Mouse (Mus musculus) inflammation-experienced regulatory T-cells, adult 6 months (primary cell): ENCODE data around the gene Afm. TPM values are rescaled to one million over a fixed set of nuclear protein-coding genes. Genes with fewer than 3 reads are reported as not detected.

Source experiments
- ATAC-seq: one replicate; pipeline ENCODE4 v1.8.0; 2017
- polyA plus RNA-seq, 3 experiments: library from polyadenylated mRNA; unstranded; fragments of 100-300 nt; shearing (Covaris generic); gene quantifications; one replicate each; pipeline ENCODE4 v1.2.1; 2017

Afm gene
- polyA plus RNA-seq: not detected

DNA sequence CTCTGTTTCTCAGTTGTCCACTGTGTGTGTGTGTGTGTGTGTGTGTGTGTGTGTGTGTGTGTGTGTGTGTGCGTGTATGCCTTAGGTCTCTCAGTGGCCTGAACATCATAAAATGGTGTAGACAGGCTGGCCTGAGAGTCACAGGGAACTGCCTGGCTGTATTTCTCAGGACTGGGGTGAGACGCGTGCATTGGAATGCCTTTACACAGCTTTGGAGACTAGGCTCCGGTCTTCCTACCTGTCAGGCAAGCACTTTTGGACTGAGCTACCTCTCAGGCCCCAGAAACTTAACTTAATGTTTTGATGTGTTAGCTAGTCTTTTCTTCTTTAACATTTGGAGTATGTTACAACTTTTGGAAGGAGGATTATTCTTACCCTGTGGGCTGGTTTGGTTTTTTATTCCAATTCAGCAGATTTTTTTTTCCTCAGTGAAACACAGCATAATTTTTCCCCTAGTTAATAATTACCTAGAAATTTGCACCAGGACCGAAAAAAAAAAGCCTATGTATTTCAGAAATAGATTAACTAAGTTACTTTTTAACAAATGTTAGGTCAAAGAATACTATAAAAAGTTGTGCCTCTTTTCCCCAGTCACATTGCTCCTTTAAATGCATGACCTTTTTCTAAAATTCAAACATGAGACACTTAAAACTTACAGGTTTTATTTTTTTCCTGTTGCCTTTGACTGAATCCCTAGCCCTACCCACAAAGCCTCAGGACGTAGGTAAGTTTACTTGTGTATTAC is at the start of gene Afm:
Gene Afm, plus strand, starts transcription at position 577 of the 745 bp plus-strand sequence.
- ATAC-seq: no peak

DNA sequence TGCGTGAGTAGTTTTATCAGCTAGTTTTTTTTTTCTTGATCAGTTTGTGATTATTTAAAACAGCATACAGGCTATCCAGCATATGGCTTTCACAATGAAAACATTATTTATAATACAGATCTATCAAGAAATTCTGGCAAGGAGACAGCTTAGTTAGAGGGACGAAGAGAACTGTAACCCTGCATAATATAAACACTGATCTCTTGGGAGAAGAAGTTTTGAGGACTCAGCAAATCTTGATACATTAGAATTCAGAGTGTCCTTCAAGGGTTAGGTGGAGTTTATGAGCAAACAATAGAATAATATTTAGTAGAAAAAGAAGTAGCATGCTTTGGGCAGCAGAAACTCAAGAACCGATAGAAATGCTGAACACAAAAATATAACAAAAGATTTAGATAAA is 47.9 kb upstream of the Afm start:
- no peak for ATAC-seq

DNA sequence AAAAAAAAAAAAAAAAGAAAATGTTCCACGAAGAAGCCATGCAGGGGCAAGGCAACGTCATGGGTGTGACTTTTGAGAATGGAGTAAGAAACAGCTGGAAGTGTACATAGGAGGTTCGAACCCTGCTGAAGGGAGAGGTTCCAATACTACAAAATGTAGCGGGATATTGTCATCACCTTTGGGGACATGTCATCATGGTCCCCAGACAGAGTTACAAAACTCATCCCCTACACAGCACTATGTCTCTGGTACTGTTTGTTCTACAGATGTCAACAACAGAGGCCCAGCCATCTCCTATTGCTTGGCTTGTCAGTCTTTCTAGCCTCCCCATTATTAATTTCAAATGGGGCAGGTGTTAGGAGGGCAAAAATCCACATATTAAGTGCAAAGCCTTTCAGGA is 44.8 kb upstream of the Afm start:
- no peak for ATAC-seq

DNA sequence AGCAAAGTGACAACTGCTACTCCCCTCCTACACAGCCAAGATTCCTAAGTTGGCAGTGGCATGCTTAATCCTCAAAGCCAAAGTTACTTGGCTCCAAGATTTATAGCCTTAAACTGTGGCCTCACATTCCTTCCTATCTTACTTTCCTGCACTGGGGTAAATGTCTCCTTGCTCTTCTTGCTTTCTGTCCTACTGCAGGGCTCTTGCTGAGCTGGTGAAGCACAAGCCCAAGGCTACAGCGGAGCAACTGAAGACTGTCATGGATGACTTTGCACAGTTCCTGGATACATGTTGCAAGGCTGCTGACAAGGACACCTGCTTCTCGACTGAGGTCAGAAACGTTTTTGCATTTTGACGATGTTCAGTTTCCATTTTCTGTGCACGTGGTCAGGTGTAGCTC is 44.4 kb upstream of the Afm start:
- ATAC-seq: no peak

DNA sequence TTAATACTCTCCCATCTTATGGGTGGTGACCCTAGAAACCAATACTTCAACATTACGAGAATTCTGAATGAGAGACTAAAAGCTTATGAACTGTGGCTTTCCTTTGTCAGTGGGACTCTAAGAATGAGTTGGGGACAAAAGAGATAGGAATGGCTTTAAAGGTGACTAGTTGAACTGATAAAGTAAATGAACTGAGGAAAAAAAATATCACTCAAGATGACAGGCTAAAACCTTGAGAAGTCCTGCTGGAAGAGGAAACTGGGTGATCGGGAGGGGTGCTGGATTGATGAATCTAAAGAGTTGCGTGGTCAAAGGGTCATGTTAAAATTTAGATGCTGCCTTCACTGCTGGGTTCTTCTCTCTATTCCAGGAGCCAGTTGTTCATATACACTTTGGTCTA is 42.0 kb upstream of the Afm start:
- no peak for ATAC-seq

DNA sequence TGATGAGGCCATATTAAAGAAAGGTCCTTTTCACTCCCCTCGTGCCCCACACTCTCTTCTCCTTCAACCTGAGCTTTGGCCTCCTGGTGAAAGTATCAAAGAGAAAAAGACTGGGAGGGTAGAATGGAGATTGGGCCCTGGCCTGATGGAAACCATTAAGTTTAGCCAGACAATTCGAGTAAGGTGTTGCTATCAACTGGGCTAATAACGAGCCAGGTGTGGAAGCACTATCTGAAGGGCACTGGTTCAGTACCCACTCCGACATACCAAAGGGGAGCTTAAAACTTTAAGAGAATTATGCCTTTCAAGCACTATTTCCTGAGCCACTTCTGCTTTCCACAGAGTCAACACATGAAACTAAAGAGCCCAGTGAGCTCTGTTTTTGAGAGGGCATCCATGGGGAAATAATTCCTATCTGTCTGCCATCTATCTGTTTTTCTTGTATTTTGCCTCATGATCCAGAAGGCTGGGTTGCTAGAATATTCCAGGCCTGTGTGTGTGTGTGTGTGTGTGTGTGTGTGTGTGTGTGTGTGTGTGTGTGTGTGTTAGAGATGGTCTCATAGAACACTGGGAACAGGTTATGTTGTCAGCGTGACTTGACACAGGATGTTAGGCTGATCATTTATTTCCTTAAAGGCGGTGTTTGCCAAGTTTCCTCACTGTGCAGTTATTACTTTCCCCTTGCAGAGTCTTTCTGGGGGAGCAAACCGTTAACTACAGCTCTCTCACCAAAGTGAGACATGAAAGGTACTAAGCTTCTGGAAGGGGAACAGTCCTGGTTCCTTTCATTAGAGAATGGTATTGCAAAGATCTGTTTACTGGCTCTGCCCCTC is 41.2 kb upstream of the Afm start:
- no peak for ATAC-seq

DNA sequence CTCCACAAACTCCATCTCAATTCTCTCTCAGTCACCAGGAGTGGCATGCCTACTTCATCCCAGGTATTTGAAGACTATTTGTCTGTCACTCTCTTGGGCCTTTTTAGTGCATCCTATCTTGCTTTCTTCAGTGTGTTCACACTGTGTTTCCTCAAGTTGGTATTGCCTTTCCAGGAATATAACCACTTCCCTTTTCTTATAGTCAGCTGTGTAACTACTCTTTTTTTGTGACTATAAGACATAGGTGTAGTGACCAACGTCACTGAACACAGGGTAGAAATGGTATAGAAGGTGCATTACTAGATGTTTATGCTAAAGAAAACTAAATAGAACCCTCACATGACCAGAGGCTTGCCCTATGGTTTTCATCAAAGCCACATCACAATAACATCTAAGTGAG is 39.8 kb upstream of the Afm start:
- ATAC-seq: no peak

DNA sequence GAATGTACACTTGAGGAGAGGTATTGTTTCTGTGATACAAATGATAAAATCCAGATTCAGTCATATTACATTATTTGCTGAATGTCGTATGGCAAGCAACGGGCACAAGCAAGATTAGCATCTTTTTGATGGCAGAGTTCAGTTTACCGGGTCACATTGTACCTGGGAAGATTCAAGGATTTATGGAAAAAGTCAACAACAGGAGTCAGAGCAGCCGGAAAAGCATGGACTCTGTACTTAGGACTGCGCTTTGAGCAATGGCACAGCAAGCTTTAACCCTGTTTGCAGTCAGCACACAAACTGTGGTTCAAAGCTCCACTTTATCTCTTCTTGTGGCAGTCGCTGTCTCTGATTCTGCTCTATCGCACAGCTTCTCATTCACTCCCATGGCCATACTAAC is 33.1 kb upstream of the Afm start:
- ATAC-seq: no peak

DNA sequence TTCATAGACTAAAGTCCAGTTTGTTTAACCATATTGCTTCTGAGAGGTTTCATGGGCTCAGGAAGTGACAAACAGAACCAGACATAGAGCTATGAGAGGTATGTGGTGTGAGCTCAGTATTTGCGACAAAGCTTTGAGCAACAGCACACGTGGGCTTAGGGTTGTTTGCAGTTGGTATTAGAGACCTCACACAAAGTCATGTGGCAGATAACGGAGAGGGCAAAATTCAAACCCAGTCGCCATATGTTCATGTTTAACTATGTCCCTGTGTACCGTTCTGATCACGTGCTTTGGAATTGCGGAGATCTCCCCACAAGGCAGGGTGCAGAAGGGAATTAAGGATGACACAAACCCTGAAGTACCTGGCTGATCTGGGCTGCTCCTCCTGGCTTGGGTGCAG is 30.4 kb upstream of the Afm start:
- no peak for ATAC-seq

DNA sequence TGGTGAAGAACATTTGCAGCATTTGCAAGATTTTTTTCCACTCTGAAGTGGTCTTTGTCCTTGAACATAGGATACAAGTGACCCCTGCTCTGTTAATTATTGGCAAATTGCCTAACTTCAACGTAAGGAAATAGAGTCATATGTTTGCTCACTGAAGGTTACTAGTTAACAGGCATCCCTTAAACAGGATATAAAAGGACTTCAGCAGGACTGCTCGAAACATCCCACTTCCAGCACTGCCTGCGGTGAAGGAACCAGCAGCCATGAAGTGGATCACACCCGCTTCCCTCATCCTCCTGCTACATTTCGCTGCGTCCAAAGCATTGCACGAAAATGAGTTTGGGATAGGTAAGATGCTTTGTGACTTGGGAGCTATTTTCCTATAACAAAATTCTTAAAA is 28.2 kb upstream of the Afm start, which contains the start of gene Afp:
Gene Afp, plus strand, starts transcription at position 220 of the 400 bp plus-strand sequence.
- no peak for ATAC-seq

DNA sequence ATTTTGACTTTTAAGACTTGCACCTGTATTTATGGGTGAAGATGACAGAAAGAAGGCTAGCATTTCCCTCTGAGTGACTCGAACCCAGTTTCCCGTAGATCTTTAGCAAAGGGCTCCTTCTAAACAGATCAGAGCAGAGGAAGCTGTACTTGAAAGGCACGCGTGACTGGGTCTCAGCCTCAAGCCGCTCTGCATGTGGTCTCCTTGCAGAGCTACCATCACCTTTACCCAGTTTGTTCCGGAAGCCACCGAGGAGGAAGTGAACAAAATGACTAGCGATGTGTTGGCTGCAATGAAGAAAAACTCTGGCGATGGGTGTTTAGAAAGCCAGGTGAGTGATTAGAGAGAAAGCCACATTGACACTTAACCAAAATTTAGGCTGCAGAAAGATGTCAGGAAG is 26.3 kb upstream of the Afm start:
- ATAC-seq: peak; percentile 77

DNA sequence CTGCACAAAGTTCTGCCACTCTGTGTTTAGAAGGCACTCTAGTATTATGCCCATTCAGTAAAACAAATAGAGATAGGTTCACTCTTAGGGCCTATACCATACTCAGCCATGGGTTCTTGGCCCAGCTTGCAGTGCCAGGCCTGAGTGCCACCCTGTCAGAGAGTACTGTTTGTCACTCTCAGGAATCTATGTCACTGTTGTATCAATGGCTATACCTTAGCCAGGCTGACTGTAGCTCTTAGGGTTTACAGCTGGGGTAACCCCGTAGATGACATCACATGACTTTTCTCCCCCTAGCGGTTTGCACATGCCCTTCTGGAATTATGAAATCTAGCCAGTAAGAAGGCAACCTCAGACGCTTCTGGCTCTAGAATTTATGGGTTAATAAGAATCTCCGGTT is 24.4 kb upstream of the Afm start:
- ATAC-seq: no peak

DNA sequence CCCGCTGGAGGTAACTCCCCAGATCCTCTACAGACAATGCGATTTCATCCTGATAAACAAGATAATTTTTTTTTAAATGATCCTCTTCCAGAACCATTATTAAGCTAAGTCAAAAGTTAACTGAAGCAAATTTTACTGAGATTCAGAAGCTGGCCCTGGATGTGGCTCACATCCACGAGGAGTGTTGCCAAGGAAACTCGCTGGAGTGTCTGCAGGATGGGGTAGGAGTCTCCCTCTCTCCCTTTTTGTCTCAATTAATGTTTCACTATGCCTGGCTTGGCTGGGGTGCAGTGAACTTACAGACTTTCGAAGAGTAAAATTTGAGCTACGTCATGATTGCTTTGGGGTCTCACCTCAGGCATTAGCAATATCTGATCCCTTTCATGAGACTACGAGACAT is 19.2 kb upstream of the Afm start:
- no peak for ATAC-seq

DNA sequence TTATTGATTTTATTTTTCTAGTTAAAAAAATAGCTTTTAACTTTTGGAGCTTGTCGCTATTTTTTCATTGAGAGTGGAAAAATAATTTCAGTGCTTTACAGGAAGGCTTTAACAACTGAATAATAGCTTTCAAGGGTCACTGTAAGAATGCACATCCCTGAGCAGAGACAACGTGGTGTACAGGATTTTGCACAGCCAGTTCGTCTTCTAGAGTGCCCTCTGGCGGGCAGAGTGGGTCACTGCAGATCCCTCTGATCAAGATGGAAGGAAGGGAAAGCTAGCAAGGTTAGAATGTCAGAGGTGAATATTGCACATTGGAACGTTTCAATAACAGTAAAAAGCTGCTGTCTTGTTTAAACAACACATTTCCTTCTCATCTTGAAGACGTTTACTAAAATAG is 18.0 kb upstream of the Afm start:
- ATAC-seq: peak; percentile 67

DNA sequence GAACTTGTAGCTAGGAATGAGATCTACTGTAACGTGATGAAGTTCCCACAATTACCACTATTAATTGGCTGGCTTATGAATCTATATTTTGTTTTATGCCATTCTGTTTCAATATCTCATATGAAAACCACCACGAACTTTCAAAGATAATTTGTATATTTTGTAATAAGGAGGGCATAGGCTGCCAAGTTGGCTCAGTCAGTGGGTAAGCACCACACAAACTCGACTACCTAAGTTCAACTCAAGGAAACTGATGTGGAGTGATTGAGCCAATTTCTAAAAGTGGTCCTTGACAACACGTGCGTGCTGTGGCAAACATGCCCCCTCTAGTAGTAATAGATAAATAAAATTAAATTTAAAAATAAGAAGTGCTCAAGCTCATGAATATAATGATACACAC is 17.0 kb upstream of the Afm start:
- ATAC-seq: no peak

DNA sequence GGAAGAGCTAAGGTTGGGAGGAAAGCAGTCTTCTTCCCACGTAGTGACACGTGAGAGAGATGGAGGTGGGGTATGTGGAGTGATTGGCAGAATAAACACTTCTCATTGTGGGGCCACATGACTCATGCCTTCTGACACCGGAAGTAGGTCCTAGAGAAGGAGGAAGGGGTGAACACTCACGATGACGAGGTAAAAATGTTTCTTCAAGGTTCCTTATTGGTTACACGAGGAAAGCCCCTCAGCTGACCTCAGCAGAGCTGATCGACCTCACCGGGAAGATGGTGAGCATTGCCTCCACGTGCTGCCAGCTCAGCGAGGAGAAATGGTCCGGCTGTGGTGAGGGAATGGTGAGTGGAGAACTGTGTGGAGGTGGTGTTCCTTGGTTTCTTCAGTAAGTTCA is 14.0 kb upstream of the Afm start:
- ATAC-seq: no peak

DNA sequence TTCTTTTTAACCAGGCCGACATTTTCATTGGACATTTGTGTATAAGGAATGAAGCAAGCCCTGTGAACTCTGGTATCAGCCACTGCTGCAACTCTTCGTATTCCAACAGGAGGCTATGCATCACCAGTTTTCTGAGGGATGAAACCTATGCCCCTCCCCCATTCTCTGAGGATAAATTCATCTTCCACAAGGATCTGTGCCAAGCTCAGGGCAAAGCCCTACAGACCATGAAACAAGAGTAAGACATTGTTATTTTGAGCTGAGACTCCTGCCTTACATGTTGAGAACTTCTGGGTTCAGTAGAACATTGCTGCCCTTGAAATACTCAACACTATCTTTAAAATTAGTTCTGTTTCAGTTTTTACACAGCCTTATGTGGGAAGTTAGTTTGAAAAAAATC is 12.2 kb upstream of the Afm start:
- ATAC-seq: no peak

DNA sequence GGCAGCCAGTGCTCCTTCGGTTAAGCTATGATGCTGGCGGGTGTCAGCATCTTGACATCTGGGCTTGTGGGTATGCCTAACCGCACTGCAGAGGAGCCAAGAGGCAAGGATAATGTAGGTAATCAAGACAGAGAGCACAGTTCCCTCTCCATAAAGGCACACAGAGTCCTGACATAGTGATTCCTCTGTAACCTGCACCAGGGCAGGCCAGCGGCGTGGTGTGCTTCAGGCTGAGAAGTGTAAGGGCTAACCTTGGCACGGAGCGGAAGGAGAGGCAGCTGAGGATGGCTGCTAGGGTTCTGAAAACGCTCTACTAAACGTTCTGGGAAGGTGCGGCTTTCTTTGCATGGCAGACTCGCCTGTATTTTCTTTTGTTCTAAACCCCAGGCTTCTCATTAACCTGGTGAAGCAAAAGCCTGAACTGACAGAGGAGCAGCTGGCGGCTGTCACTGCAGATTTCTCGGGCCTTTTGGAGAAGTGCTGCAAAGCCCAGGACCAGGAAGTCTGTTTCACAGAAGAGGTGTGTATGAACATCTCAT is 11.3 kb upstream of the Afm start:
- ATAC-seq: no peak

DNA sequence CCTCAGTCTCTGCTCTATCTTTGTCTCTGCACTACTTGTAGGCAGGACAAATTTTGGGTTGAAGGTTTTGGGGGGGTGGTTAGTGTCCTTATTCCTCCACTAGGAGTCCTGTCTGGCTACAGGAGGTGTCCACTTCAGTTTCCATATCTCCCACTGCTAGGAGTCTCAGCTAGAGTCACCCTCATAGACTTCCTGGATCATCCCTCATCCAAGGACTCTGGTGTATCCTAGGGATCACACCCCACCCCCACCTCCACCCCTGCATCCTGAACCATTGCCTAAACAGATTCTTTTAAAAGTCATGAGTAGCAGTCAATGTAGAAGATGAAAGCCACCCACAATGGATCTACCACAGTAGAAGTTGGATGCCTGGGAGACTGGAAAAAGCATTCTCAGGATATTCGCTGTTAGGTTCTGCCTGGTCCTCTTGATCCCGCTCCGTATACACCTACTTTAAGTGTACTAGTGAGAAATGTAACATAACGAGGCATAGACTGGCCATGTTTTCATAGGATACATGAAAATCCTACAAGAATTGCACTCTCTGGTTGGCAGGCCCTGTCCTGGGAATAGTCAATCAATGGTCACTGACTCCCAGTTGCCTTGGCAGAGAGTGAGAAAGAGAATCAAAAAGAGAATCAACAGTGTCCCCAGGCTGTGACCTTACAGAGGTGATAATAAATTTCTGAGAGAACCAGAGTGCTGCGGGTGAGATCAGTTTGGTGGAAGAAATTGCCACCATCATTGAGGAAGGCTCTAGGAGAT is 8.7 kb upstream of the Afm start:
- no peak for ATAC-seq

DNA sequence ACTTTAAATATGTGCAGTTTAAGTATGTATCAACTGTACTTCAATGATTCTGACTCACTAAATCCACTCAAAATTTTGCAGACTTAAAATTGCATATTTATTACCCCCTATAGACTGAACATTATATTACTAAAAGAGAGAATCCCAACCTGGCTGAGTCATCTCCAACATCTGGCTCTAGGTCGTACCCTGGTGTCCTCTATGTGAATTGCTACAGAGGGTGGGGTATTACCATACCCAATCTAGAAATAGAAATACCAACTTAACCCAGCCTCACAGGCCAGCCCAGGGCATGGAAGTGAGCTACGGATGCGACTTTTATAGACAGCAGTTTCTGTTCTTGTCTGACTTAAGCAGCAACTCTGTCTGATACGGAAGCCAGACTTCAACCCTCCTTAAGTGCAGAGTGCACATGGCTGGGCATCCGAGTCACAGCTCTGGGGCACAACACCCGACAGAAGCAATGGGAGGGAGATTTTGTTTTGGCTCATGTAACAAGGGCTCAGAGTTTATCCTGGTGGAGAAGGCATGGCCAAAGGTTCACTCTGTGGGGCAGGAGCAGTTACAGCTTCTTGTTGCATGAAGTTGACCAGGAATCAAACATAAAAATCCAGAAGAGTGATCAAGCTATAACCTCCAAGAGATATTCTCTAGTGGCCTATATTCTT is 6.3 kb upstream of the Afm start:
- no peak for ATAC-seq

DNA sequence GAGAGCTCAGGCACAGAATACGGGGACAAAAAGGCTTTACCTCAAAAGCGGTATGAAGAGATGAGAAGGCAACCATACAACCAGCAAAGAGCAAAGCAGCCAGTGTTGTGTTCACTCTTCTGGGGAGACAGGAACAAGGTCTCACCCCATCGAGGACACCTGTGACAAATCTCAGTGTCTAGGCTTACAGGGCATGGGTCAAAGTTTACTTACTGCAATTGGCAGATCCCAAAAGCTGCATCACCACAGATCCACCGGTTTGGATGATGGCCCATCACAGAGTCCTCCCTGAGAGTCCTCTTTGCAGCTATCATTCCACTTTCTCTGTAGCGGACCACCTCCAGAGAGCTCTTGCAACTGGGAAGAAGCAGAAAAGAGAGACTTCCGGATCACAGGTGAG is 3.2 kb upstream of the Afm start:
- ATAC-seq: no peak

DNA sequence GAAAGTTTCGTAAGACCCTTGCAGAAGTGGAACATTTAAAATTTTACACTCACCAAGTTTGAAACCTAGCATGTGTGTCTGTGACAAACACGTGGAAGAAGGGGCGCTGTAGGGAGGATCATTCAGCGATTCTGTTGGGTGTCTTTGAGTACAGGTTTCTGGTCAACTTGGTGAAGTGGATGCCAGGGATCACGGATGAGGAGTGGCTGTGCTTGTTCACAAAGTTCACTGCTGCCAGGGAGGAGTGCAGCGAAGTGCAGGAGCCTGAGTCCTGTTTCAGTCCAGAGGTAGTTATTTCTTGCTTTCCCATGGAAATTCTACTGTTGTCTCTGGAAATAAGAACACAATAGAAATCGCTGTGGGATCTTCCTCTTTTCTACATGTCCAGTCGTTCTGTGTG is 32.5 kb downstream of the Afm start:
- ATAC-seq: no peak

DNA sequence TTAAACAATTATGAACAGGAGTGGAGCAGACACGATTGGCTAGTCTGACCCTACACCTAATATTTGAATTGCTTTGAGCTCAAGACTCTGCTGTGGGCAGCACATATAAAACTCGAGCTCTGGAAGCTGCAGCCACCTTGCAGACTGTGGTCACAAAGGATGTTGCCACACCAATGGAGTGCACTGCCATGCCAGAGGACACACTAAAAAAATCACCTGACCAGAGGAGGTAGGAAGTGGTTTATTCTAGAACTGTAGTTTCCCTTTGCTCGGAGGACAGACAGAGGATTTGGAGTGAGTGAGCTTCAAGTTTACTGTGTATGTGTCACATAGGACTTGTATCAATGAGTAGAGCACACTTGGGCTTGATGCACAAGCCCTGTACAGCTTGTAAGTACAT is 37.3 kb downstream of the Afm start:
- no peak for ATAC-seq
